Mouse (Mus musculus) erythroblast, embryonic 14.5 days (primary cell): ENCODE data around the gene Slc24a3.

ENCODE experiments used
- GATA1 ChIP-seq: IDR thresholded peaks from 2 replicates; pipeline ENCODE4 v1.6.1; 2012; ENCODE audit warnings: low read length, inconsistent platforms, mixed read lengths
- TAL1 ChIP-seq: IDR thresholded peaks from 3 replicates; pipeline ENCODE4 v1.6.1; 2012; ENCODE audit warnings: low read length, inconsistent platforms, mixed read lengths

- TF ChIP-seq TAL1 (no peak), GATA1 (no peak)
Measured at GRCm38 (mm10) chr2:145368701-145369100, 201.1 kb downstream of the Slc24a3 start.
